Mouse (Mus musculus) layer of hippocampus, adult 2 months (tissue): ENCODE data around the gene Pwwp2a. TPM values are rescaled to one million over a fixed set of nuclear protein-coding genes. Genes with fewer than 3 reads are reported as not detected.
A peak's percentile ranks its signal among the peaks of the same experiment; 100 is the strongest.

ENCODE experiments used
- DNase-seq, 2 experiments: peaks; one replicate each; pipeline ENCODE4 v3.0.0; 2022; ENCODE audit warnings: low spot score in 2 of 2
- H3K27ac ChIP-seq: fragments of 200-600 bp; 2 replicates; pipeline ENCODE4 v1.8.1; 2022
- H3K4me3 ChIP-seq: fragments of 200-600 bp; 2 replicates; pipeline ENCODE4 v1.8.1; 2022; ENCODE audit warnings: mild to moderate bottlenecking
- CTCF ChIP-seq: fragments of 200-600 bp; conservative IDR thresholded peaks from 2 replicates; pipeline ENCODE4 v1.8.1; 2022; ENCODE audit warnings: antibody characterized with exemption, mild to moderate bottlenecking, moderate library complexity
- long read RNA-seq, 2 experiments: library from polyadenylated mRNA; stranded (forward); transcript quantifications; one replicate each; pipeline ENCODE4 v2.0.0; 2021; ENCODE audit warnings: borderline mapping rate in 2 of 2
- total RNA-seq, 2 experiments: library from RNA; stranded (reverse); gene quantifications; 2 replicates each; pipeline ENCODE4 v1.2.3; 2021

Pwwp2a gene
- total RNA-seq, result 10 to 100 TPM; 72.4 to 77.3 TPM
- long read RNA-seq, experiment 1, transcript Pwwp2a-201 (2 exons, 3,277 nt), result major isoform, 9 of 35 reads
- long read RNA-seq, experiment 1, partial matches to known transcripts, result 3 of 35 reads
- long read RNA-seq, experiment 1, other reads (novel, unspliced or antisense), result 19 of 35 reads
- long read RNA-seq, experiment 2, transcript Pwwp2a-201 (2 exons, 3,277 nt), result major isoform, 16 of 47 reads
- long read RNA-seq, experiment 2, partial matches to known transcripts, result 1 of 47 reads
- long read RNA-seq, experiment 2, other reads (novel, unspliced or antisense), result 27 of 47 reads

- Histone ChIP-seq H3K27ac (peak within 1 kb of the TSS; percentile 97), H3K4me3 (peak within 1 kb of the TSS; percentile 83)
- peak; percentile 61 for TF ChIP-seq CTCF
- DNase-seq, result peak; percentile 99
Observed at GRCm38 (mm10) chr11:43681472-43682414, at the start of gene Pwwp2a. Gene Pwwp2a, plus strand, starts transcription at chr11:43681998.

- H3K4me3 ChIP-seq, result no peak overlapping the region
- no peak for TF ChIP-seq CTCF
- DNase-seq, result no peak
- H3K27ac ChIP-seq, result peak overlapping the region; percentile 78; the same call in 1 of the 2 replicates
Observed at GRCm38 (mm10) chr11:43632566-43632965, 49.2 kb upstream of the Pwwp2a start.

- Histone ChIP-seq H3K27ac (peak overlapping the region; percentile 78), H3K4me3 (no peak overlapping the region)
- DNase-seq, result no peak
- no peak for TF ChIP-seq CTCF
Observed at GRCm38 (mm10) chr11:43633165-43633564, 48.6 kb upstream of the Pwwp2a start.

- H3K4me3 ChIP-seq, result no peak overlapping the region
- H3K27ac ChIP-seq, result peak overlapping the region; percentile 78
- DNase-seq, result peak; percentile 42 to 62
- peak; percentile 34 for TF ChIP-seq CTCF
Observed at GRCm38 (mm10) chr11:43633658-43634401, 48.0 kb upstream of the Pwwp2a start.

GRCm38 (mm10) chr11:43636761-43637160 is 45.0 kb upstream of the Pwwp2a start:
- Histone ChIP-seq H3K4me3 (no peak overlapping the region), H3K27ac (peak overlapping the region; percentile 86)
- DNase-seq, result peak; percentile 27 to 41
- TF ChIP-seq CTCF, result no peak

- Histone ChIP-seq H3K27ac (no peak overlapping the region), H3K4me3 (no peak overlapping the region)
- TF ChIP-seq CTCF, result no peak
- DNase-seq, result no peak
Observed at GRCm38 (mm10) chr11:43638486-43638885, 43.3 kb upstream of the Pwwp2a start.

- TF ChIP-seq CTCF, result no peak
- peak; percentile 73 to 75 for DNase-seq
- Histone ChIP-seq H3K27ac (0 out of 2 replicates have a peak overlapping the region, but pooled peaks have one; percentile 1), H3K4me3 (no peak overlapping the region)
Observed at GRCm38 (mm10) chr11:43643180-43643591, 38.6 kb upstream of the Pwwp2a start.

GRCm38 (mm10) chr11:43645286-43645685 is 36.5 kb upstream of the Pwwp2a start:
- DNase-seq, result no peak
- peak; percentile 56 for TF ChIP-seq CTCF
- Histone ChIP-seq H3K4me3 (no peak overlapping the region), H3K27ac (no peak overlapping the region)

- Histone ChIP-seq H3K4me3 (no peak overlapping the region), H3K27ac (no peak overlapping the region)
- TF ChIP-seq CTCF, result no peak
- no peak for DNase-seq
Observed at GRCm38 (mm10) chr11:43653051-43653475, 28.7 kb upstream of the Pwwp2a start.

- Histone ChIP-seq H3K4me3 (no peak overlapping the region), H3K27ac (no peak overlapping the region)
- DNase-seq, result no peak
- TF ChIP-seq CTCF, result no peak
Observed at GRCm38 (mm10) chr11:43656464-43656863, 25.3 kb upstream of the Pwwp2a start.

- Histone ChIP-seq H3K27ac (no peak overlapping the region), H3K4me3 (no peak overlapping the region)
- no peak for DNase-seq
- TF ChIP-seq CTCF, result no peak
Observed at GRCm38 (mm10) chr11:43658010-43658409, 23.8 kb upstream of the Pwwp2a start.

GRCm38 (mm10) chr11:43667038-43667745 is 14.6 kb upstream of the Pwwp2a start:
- H3K4me3 ChIP-seq, result no peak overlapping the region
- no peak for TF ChIP-seq CTCF
- H3K27ac ChIP-seq, result no peak overlapping the region
- no peak for DNase-seq
